Mouse (Mus musculus) heart, postnatal 36 days (tissue): ENCODE data around the gene Msrb3. TPM values are rescaled to one million over a fixed set of nuclear protein-coding genes. Genes with fewer than 3 reads are reported as not detected.
"Not testable (repeated sequence)": the region's sequence is repeated elsewhere in the genome, so short reads cannot be mapped to it uniquely, and the experiment has no call there.

Source experiments
- DNase-seq, 2 experiments: peaks; one replicate each; pipeline ENCODE4 v3.0.0; 2021 to 2022
- intact Hi-C: fragments of 180-260 bp; cut with DNase I; formaldehyde crosslinking; loops from one replicate; pipeline ENCODE4 v1.15.1; 2025
- total RNA-seq, 2 experiments: library from RNA; stranded (reverse); gene quantifications; 2 replicates each; pipeline ENCODE4 v1.2.3; 2021

The Msrb3 gene
- total RNA-seq, 2 experiments from 2014 or later: 84.0 to 89.1 TPM

- intact Hi-C loops: no loop called here
- DNase-seq: peak in 1 of 2 experiments; percentile 16
Measured at GRCm38 (mm10) chr10:120763656-120764466, 135.0 kb downstream of the Msrb3 start.

DNA sequence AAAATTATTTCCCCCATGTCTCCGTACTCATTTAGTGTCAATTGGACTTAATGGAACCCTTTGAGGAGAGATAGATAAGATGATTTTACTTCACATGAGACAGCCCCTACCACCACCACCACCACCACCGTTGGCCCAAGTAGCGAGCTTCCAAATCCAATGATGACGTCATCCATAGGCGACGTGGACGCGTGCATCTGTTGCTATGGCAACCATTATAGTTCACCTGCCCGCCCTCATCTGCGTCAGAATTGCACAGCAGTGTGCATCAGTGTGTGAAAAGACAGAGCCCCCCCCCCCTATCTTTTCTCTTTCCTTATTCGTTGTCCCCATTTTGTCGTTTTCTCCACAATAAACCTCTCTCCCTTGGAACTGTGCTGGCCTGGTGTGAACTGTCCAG lies 135.9 kb downstream of the Msrb3 start:
- no peak for DNase-seq
- intact Hi-C loops: no loop called here

GRCm38 (mm10) chr10:120760679-120761078 lies 138.2 kb downstream of the Msrb3 start:
- DNase-seq: no peak
- intact Hi-C loops: no loop called here

DNA sequence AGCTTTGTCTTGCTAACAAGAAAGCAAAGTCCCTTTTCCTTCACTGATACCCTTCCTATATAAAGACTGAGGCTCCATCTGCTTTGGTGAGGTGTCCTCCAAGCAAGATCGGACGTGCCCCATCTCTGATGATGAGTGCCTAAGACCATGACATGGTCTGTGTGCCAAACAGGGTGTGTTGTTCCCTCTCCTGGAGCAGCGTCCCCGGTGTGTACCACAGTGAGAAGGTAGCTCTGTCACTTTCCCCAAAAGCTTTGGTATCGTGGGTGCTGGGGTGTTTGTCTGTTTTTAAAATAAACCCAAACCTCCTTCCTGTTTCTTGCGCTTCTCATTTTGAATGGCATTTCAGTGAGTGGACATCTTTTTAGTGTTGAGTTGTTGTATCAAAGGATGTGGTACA lies 139.0 kb downstream of the Msrb3 start:
- DNase-seq: no peak
- intact Hi-C loops: no loop called here

DNA sequence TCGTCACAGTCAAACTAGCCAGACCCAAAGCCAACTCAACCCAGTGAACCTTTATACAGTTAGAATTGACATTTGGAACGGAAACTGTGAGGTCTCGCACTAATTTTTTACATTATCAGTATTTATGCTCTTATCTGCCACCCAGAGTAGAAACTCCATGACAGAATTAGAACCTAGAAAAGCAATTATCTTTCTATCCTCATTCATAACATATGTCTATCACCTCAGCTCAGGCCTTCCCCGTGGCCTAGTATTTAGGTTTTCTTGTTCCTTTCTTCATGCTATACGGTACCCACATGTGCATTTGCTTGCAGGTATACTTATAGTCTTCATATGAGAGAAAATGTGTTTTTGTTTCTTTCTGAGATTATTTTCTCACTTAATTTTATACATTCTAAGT lies 146.4 kb downstream of the Msrb3 start:
- intact Hi-C loops: no loop called here
- no peak for DNase-seq

- peak; percentile 31 for DNase-seq
- intact Hi-C loops: no loop called here
Measured at GRCm38 (mm10) chr10:120751821-120752261, 147.1 kb downstream of the Msrb3 start.

DNA sequence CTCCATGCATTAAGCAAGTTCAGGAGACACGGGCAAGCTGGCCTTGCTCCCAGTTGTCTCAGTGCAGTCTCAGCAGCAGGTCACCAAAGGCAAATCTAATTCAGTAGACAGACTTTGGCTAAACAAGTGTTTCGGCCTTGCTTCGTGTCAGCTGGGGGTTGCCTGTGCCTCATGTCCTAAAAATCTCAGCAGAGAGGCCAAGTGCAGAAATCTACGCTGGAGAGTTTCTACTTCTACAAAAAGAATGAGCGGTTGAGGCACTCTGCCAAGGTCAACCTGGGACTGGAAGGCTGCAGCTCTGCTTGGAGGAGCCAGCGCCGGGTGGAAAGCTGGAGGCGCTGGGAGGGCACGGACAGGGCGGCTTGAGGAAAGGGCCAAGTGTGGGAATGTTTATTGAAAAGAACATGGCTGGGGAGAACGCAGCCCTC lies 147.6 kb downstream of the Msrb3 start:
- DNase-seq: peak; percentile 69 to 70
- intact Hi-C loops: no loop called here

- intact Hi-C loops: loop anchor here (10.0 kb wide), 1 partner anchor 115 kb away; no protein-coding TSS in a partner anchor
- DNase-seq: not testable (repeated sequence)
Measured at GRCm38 (mm10) chr10:120749556-120749955, 149.3 kb downstream of the Msrb3 start.

- no peak for DNase-seq
- intact Hi-C loops: loop anchor here (10.0 kb wide), 1 partner anchor 117 kb away; no protein-coding TSS in a partner anchor
Measured at GRCm38 (mm10) chr10:120748156-120748555, 150.7 kb downstream of the Msrb3 start.

- intact Hi-C loops: loop anchor here (10.0 kb wide), 1 partner anchor 120 kb away; no protein-coding TSS in a partner anchor
Measured at GRCm38 (mm10) chr10:120745138-120745856, 153.6 kb downstream of the Msrb3 start.

DNA sequence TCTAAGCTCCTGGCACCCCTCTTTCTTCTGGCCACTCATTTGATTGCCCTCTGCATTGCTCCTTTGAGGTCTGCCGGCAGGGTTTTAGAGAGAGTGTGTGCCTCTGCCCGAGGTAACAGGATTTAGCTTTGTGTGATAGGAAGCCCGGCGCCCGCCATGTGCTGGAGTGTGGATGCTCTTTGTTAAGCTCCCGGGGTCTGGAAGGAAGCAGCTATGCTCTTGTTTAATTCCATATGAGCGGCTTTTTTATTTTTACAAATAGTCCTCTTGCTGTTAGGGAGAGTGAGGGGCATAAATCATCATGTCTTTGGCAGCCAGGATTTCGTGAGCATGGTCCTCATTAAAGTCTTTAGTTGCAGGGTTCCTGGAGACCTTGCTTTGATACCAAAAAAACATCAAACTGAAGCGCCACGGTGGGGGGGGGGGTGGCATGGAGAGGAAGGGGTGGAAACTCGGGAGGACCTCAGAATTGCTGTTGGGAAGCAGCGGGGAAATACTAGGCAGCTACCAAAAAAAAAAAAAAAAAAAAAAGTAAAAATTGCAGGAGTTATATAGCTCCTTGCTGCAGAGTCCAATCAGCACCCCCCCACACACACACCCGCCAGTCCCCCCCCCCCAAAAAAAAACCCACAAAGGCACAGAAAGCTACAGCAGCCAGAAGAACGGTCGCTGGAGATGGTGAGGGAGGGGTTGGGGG lies 154.3 kb downstream of the Msrb3 start:
- intact Hi-C loops: loop anchor here (10.0 kb wide), 1 partner anchor 120 kb away; no protein-coding TSS in a partner anchor
- DNase-seq: no peak

More at GRCm38 (mm10) chr10:120745138-120745856, 153.6 kb downstream of the Msrb3 start:
- DNase-seq: peak; percentile 54 to 59

- no peak for DNase-seq
- intact Hi-C loops: no loop called here
Measured at GRCm38 (mm10) chr10:120736508-120737069, 162.3 kb downstream of the Msrb3 start.

DNA sequence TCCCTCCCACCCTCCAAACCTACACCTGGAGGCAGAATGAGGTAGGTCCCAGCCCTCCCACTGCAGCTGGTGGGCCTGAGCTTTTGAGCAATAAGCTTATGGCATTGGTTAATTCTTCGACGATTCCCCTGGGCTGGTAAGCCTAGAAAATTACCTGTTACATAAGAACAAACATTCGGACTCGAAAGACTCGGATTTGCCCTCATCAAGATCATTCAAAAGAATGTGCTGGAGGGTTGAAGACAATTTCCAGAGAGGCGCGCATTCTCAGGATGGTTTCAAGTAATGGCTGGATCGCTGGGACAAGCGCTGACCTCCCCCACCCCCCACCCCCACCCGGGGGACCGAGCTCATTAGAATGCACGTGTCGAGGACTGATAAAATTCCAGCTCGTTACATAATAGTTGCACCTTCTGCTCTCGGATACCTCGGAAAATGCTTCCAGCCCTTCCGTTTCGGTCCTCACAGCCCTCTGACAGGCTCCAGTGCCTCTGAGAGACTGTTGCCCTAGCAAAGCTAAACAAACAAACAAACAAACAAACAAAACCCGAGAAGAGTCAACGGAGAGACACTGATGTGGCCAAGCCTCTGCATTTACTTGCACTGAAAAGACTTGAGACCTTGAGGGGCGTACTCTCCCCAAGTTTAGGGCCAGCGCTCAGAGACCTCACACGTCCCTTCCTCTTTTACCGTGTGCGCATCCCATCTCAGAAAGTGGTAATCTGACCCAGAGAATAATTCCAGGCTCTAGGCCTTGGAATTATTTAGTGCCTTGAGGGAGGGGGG lies 163.0 kb downstream of the Msrb3 start:
- intact Hi-C loops: no loop called here

DNA sequence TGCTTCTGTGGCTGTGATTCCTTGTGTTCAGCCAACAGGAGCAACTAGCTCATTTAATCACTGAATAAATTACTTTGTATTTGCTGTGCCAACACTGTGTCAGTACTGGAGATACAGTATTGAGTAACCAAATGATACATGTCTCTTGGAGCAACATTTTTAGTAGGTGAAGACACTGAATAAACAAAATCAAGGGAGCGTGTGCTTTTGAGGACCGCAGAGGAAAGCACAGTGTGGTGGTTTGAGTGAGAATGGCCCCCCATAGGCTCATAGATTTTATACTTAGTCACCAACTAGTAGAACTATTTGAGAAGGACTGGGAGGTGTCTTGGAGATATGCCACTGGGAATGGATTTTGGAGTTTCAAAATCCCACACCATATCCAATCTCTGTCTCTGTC lies 164.5 kb downstream of the Msrb3 start:
- intact Hi-C loops: no loop called here
- no peak for DNase-seq

More for the DNA sequence above, 163.0 kb downstream of the Msrb3 start:
- DNase-seq: no peak

Other genes starting within 250 kb of the Msrb3 start
- gene Lemd3, start 80.2 kb upstream of the Msrb3 start, total RNA-seq: 10 to 100 TPM; 13.4 to 13.6 TPM
- gene Wif1, start 134.9 kb upstream of the Msrb3 start, total RNA-seq: 1 to 10 TPM; 2.3 to 2.5 TPM